Mouse (Mus musculus) liver, postnatal 0 days (tissue): ENCODE measurements around the gene Gm21885.

Experiments used
- CTCF ChIP-seq: sonication (generic); IDR thresholded peaks from 2 replicates; pipeline ENCODE4 v1.5.1; 2016; ENCODE audit warnings: antibody characterized with exemption, low read depth
- EP300 ChIP-seq: IDR thresholded peaks from 2 replicates; pipeline ENCODE4 v1.6.1; 2016; ENCODE audit warnings: antibody characterized with exemption, low read depth, mild to moderate bottlenecking

- no peak for TF ChIP-seq CTCF
- TF ChIP-seq EP300, result no peak
Observed at GRCm38 (mm10) chr11:94328644-94329025, 47.0 kb downstream of the Gm21885 start.
